ENCODE assay signal across 31 mouse cellular contexts in genomic region chr19:42524703-42525102, GRCm38 (mm10).
"Had no signal": no experiment of that assay in that cellular context is flagged by ENCODE, and none has a peak within 500 bp of the region (broad histone marks: within the 10 kb centered on the region; RNA-seq: fewer than 3 reads in every experiment).

No protein-coding gene starts in this region.

- H3K9ac ChIP-seq: heart, embryonic 12.5 days; heart, embryonic 13.5 days; heart, embryonic 15.5 days; hindbrain, embryonic 12.5 days; hindbrain, embryonic 13.5 days; hindbrain, embryonic 14.5 days; hindbrain, embryonic 15.5 days; intestine, embryonic 15.5 days; kidney, embryonic 15.5 days had no signal

- H3K9me3 ChIP-seq: heart, embryonic 10.5 days; heart, embryonic 12.5 days; heart, embryonic 13.5 days; heart, embryonic 15.5 days; hindbrain, embryonic 10.5 days; hindbrain, embryonic 12.5 days; hindbrain, embryonic 13.5 days; hindbrain, embryonic 15.5 days; intestine, embryonic 15.5 days; kidney, embryonic 15.5 days had no signal

- H3K27me3 ChIP-seq: heart, embryonic 12.5 days; heart, embryonic 13.5 days; heart, embryonic 15.5 days; hindbrain, embryonic 12.5 days; hindbrain, embryonic 13.5 days; hindbrain, embryonic 15.5 days; intestine, embryonic 15.5 days; kidney, embryonic 15.5 days had no signal

- H3K4me3 ChIP-seq: heart, embryonic 10.5 days; heart, embryonic 12.5 days; heart, embryonic 13.5 days; heart, embryonic 15.5 days; hindbrain, embryonic 10.5 days; hindbrain, embryonic 12.5 days; hindbrain, embryonic 13.5 days; hindbrain, embryonic 15.5 days; intestine, embryonic 15.5 days; kidney, embryonic 15.5 days; layer of hippocampus, adult 2 months; left cerebral cortex, adult 2 months had no signal

- H3K27ac ChIP-seq: heart, embryonic 10.5 days; heart, embryonic 13.5 days; heart, embryonic 15.5 days; hindbrain, embryonic 10.5 days; hindbrain, embryonic 12.5 days; hindbrain, embryonic 13.5 days; hindbrain, embryonic 14.5 days; hindbrain, embryonic 15.5 days; hindbrain, postnatal 0 days; intestine, embryonic 15.5 days; kidney, embryonic 15.5 days; kidney, postnatal 0 days; layer of hippocampus, adult 2 months; left cerebral cortex, adult 2 months had no signal

- H3K36me3 ChIP-seq: heart, embryonic 10.5 days; heart, embryonic 12.5 days; heart, embryonic 13.5 days; heart, embryonic 15.5 days; hindbrain, embryonic 10.5 days; hindbrain, embryonic 12.5 days; hindbrain, embryonic 13.5 days; hindbrain, embryonic 15.5 days; intestine, embryonic 15.5 days; kidney, embryonic 15.5 days had no signal

- DNase-seq: heart, postnatal 10 days; heart, postnatal 14 days; heart, postnatal 36 days; heart, postnatal 4 days; kidney, adult 11 months; kidney, adult 18-20 months; kidney, adult 2 months; kidney, adult 8-10 months; kidney, adult 9 months; kidney, postnatal 10 days; kidney, postnatal 14 days; kidney, postnatal 25 days; kidney, postnatal 36 days; kidney, postnatal 4 days; layer of hippocampus, adult 9-11 months; layer of hippocampus, postnatal 36 days had no signal
